In genomic region chr8:120190107-120190809, GRCm38 (mm10) we compare ENCODE assay signal across 9 mouse cellular contexts. TPM values are rescaled to one million over a fixed set of nuclear protein-coding genes. Genes with fewer than 3 reads are reported as not detected.
A peak's percentile ranks its signal among the peaks of the same experiment; 100 is the strongest.
DNase-seq lines count a peak whose midpoint lies in the region; ATAC-seq and TF ChIP-seq lines count a peak whose summit lies in the region.
"Had no signal": no experiment of that assay in that cellular context is flagged by ENCODE, and none has a peak within 500 bp of the region (broad histone marks: within the 10 kb centered on the region; RNA-seq: fewer than 3 reads in every experiment).

No protein-coding gene starts in this region.

- H3K36me3 ChIP-seq in intestine, embryonic 14.5 days (ENCODE audit: control insufficient read depth, insufficient read depth, low read length): no peaks in the 10 kb centered on the region
- no peaks in the 10 kb centered on the region for H3K36me3 ChIP-seq in intestine, embryonic 16.5 days (ENCODE audit: control insufficient read depth, insufficient read depth, low read length)
- no peaks in the 10 kb centered on the region for H3K36me3 ChIP-seq in C2C12 (ENCODE audit: control insufficient read depth, insufficient read depth)
- no peaks in the 10 kb centered on the region for H3K36me3 ChIP-seq in limb, embryonic 15.5 days

- H3K79me2 ChIP-seq in C2C12 (ENCODE audit: control insufficient read depth, insufficient read depth): no peaks in the 10 kb centered on the region

- DNase-seq in cerebellum, adult 9-11 months: peak; percentile 72
- DNase-seq in cerebellum, adult 11 months: no peak
- DNase-seq in intestine, embryonic 14.5 days (ENCODE audit: low spot score): no peak
- DNase-seq in adrenal gland, adult 8-10 months: no peak
- no peak for DNase-seq in right cerebral cortex, adult 18-20 months
- DNase-seq: B cell, adult 2 months had no signal

- ATAC-seq in intestine, embryonic 14.5 days (replicated peaks; ENCODE audit: low FRiP score, low TSS enrichment, low read depth): peak; percentile 18; the same call in 1 of the 2 replicates
- ATAC-seq in intestine, embryonic 16.5 days: no peak
- ATAC-seq in limb, embryonic 15.5 days (ENCODE audit: insufficient number of reproducible peaks, low FRiP score, low TSS enrichment, low read depth): 0 out of 2 replicates have a peak, but pooled peaks have one; percentile 2

- no peak for TF ChIP-seq CTCF in C2C12 (IDR thresholded peaks at IDR 0.05; ENCODE audit: control insufficient read depth, insufficient read depth, insufficient read length)

- WGBS in intestine, embryonic 14.5 days: 84% methylated on average over 17 of the region's 17 CpGs
- 78% methylated on average over 17 of the region's 17 CpGs for WGBS in intestine, embryonic 16.5 days
- WGBS in limb, embryonic 15.5 days: 71% methylated on average over 17 of the region's 17 CpGs

- H3K9ac ChIP-seq in intestine, embryonic 14.5 days (ENCODE audit: low read length): no peak overlapping the region
- no peak overlapping the region for H3K9ac ChIP-seq in intestine, embryonic 16.5 days (ENCODE audit: low read depth, low read length)
- no peak overlapping the region for H3K9ac ChIP-seq in limb, embryonic 15.5 days

- H3K9me3 ChIP-seq in intestine, embryonic 14.5 days (ENCODE audit: control insufficient read depth, low read length): no peaks in the 10 kb centered on the region
- no peaks in the 10 kb centered on the region for H3K9me3 ChIP-seq in intestine, embryonic 16.5 days (ENCODE audit: control insufficient read depth, low read length)
- H3K9me3 ChIP-seq in limb, embryonic 15.5 days: no peaks in the 10 kb centered on the region

- no peak overlapping the region for H3K4me3 ChIP-seq in intestine, embryonic 14.5 days (ENCODE audit: low read depth, low read length)
- H3K4me3 ChIP-seq in intestine, embryonic 16.5 days (ENCODE audit: low read length): no peak overlapping the region
- H3K4me3 ChIP-seq in C2C12 (ENCODE audit: insufficient read depth, poor library complexity, severe bottlenecking): no peak overlapping the region
- no peak overlapping the region for H3K4me3 ChIP-seq in limb, embryonic 15.5 days

- no peak overlapping the region for H3K4me2 ChIP-seq in intestine, embryonic 14.5 days (ENCODE audit: low read length)
- H3K4me2 ChIP-seq in intestine, embryonic 16.5 days (ENCODE audit: low read depth, low read length): no peak overlapping the region
- H3K4me2 ChIP-seq in limb, embryonic 15.5 days: no peak overlapping the region

- H3K79me3 ChIP-seq in C2C12 (ENCODE audit: low read depth): no peaks in the 10 kb centered on the region

- peaks cover 39% of the 10 kb centered on the region for H3K4me1 ChIP-seq in intestine, embryonic 14.5 days (replicated peaks; ENCODE audit: control insufficient read depth, insufficient read depth, low read length)
- peaks cover 37% of the 10 kb centered on the region for H3K4me1 ChIP-seq in intestine, embryonic 16.5 days (ENCODE audit: control insufficient read depth, insufficient read depth, low read length)
- peaks cover 61% of the 10 kb centered on the region for H3K4me1 ChIP-seq in limb, embryonic 15.5 days

- no peaks in the 10 kb centered on the region for H3K27me3 ChIP-seq in intestine, embryonic 14.5 days (replicated peaks; ENCODE audit: control insufficient read depth, insufficient read depth, low read length)
- H3K27me3 ChIP-seq in intestine, embryonic 16.5 days (replicated peaks; ENCODE audit: control insufficient read depth, insufficient read depth, low read length): no peaks in the 10 kb centered on the region
- no peaks in the 10 kb centered on the region for H3K27me3 ChIP-seq in C2C12 (ENCODE audit: control insufficient read depth, insufficient read depth, insufficient read length)
- no peaks in the 10 kb centered on the region for H3K27me3 ChIP-seq in limb, embryonic 15.5 days

- H3ac ChIP-seq in C2C12 (ENCODE audit: control insufficient read depth, insufficient read length, low read depth): no peak overlapping the region

- H3K27ac ChIP-seq in intestine, embryonic 14.5 days (ENCODE audit: low read depth): peak overlapping the region; percentile 88
- H3K27ac ChIP-seq in intestine, embryonic 16.5 days (ENCODE audit: low read length): no peak overlapping the region; the same call in 1 of the 2 replicates
- peak overlapping the region; percentile 82; the same call in 1 of the 2 replicates for H3K27ac ChIP-seq in limb, embryonic 15.5 days

TF ChIP-seq in C2C12, 6 proteins besides CTCF, POLR2A, EP300 and RAD21:
- peak; percentile 82 for TF ChIP-seq USF1 (IDR thresholded peaks at IDR 0.05; ENCODE audit: low read depth)
- no peak for TF ChIP-seq MAX (IDR thresholded peaks at IDR 0.05)
TF ChIP-seq in C2C12: peak in this region for 1.

RNA-seq across cellular contexts. Expression of gene Fam92b, which starts 13.0 kb away (rescaled TPM):
- polyA plus RNA-seq in intestine, embryonic 14.5 days (2014; fragmentation: Nextera tagmentation; extraction: Ambion mirVana): 1.5 and 1.6 TPM in 2 replicates
- polyA plus RNA-seq in intestine, embryonic 16.5 days (2015; fragmentation: Nextera tagmentation; extraction: Ambion mirVana): 0.55 and 0.67 TPM in 2 replicates
- not detected for polyA plus RNA-seq in C2C12 (2012; fragmentation: generic; extraction: Trizol)
- polyA plus RNA-seq in limb, embryonic 15.5 days (2015; fragmentation: Nextera tagmentation; extraction: Ambion mirVana): not detected in 2 replicates
- 1 to 10 TPM in 3 of 4 experiments, under 1 TPM in 1; 0.99 to 4.1 (median 2.6) TPM for total RNA-seq in adrenal gland, adult 8-10 months (2022)

RNA-seq across cellular contexts. Expression of gene Gse1, which starts 38.0 kb away (rescaled TPM):
- polyA plus RNA-seq in intestine, embryonic 14.5 days (2014; fragmentation: Nextera tagmentation; extraction: Ambion mirVana): 13.3 and 16.7 TPM in 2 replicates
- polyA plus RNA-seq in intestine, embryonic 16.5 days (2015; fragmentation: Nextera tagmentation; extraction: Ambion mirVana): 7.3 and 8.3 TPM in 2 replicates
- 15.6 TPM for polyA plus RNA-seq in C2C12 (2012; fragmentation: generic; extraction: Trizol)
- 6.8 and 7.3 TPM in 2 replicates for polyA plus RNA-seq in limb, embryonic 15.5 days (2015; fragmentation: Nextera tagmentation; extraction: Ambion mirVana)
- 10 to 100 TPM; 30.7 to 64.5 (median 48.4) TPM for total RNA-seq in adrenal gland, adult 8-10 months (2022)
